Mouse (Mus musculus): ENCODE results near the gene Lrba.

GRCm38 (mm10) chr3:86531531-86532269 lies 307.2 kb downstream of the Lrba start:
- TF ChIP-seq CTCF (IDR thresholded peaks at IDR 0.05; ENCODE audit: low read depth): no peak
- no peak for TF ChIP-seq EP300 (IDR thresholded peaks at IDR 0.05; ENCODE audit: low read depth)
